Mouse (Mus musculus) heart, postnatal 14 days (tissue): ENCODE measurements around the gene Cox20. TPM values are rescaled to one million over a fixed set of nuclear protein-coding genes. Genes with fewer than 3 reads are reported as not detected.
"Not testable (repeated sequence)": the region's sequence is repeated elsewhere in the genome, so short reads cannot be mapped to it uniquely, and the experiment has no call there.

Experiments
- DNase-seq, 2 experiments: peaks; one replicate each; pipeline ENCODE4 v3.0.0; 2021 to 2022
- intact Hi-C: fragments of 180-260 bp; cut with DNase I; formaldehyde crosslinking; loops from one replicate; pipeline ENCODE4 v1.15.1; 2025
- long read RNA-seq, 2 experiments: library from polyadenylated mRNA; stranded (forward); transcript quantifications; one replicate each; pipeline ENCODE4 v2.0.0; 2021
- total RNA-seq, 2 experiments: library from RNA; stranded (reverse); gene quantifications; 2 replicates each; pipeline ENCODE4 v1.2.3; 2021

Gene Cox20
- 100 to 1,000 TPM; 111 to 119 TPM for total RNA-seq
- long read RNA-seq, experiment 1, transcript Cox20-201 (4 exons, 471 nt): major isoform, 77 of 82 reads
- long read RNA-seq, experiment 1, partial matches to known transcripts: 1 of 82 reads
- long read RNA-seq, experiment 1, other reads (novel, unspliced or antisense): 3 of 82 reads
- long read RNA-seq, experiment 2, transcript Cox20-201 (4 exons, 471 nt): major isoform, 72 of 84 reads
- long read RNA-seq, experiment 2, partial matches to known transcripts: 2 of 84 reads
- long read RNA-seq, experiment 2, other reads (novel, unspliced or antisense): 9 of 84 reads

- intact Hi-C loops: loop anchor here (1.0 to 10.0 kb wide), 4 partner anchors 18 to 524 kb away; partner anchors contain the start of genes Adss, Desi2 and Efcab2
These were observed at the start of gene Cox20 for GRCm38 (mm10) chr1:178318389-178319184. Gene Cox20, plus strand, starts transcription at chr1:178319130.

GRCm38 (mm10) chr1:178270635-178271034 is 48.3 kb upstream of the Cox20 start:
- intact Hi-C loops: no loop called here
- no peak for DNase-seq

More at GRCm38 (mm10) chr1:178318389-178319184, at the start of gene Cox20:
- peak; percentile 97 to 98 for DNase-seq

- DNase-seq: no peak
- intact Hi-C loops: no loop called here
These were observed 43.7 kb upstream of the Cox20 start for GRCm38 (mm10) chr1:178275174-178275730.

GRCm38 (mm10) chr1:178275738-178276053 is 43.2 kb upstream of the Cox20 start:
- DNase-seq: no peak
- intact Hi-C loops: no loop called here

- intact Hi-C loops: no loop called here
- DNase-seq: peak; percentile 65 to 73
These were observed 42.6 kb upstream of the Cox20 start for GRCm38 (mm10) chr1:178276054-178276911.

- DNase-seq: not testable (repeated sequence)
- intact Hi-C loops: loop anchor here (5.0 kb wide), 1 partner anchor 36 kb away; no protein-coding TSS in a partner anchor
These were observed 35.6 kb upstream of the Cox20 start for GRCm38 (mm10) chr1:178283314-178283713.

GRCm38 (mm10) chr1:178283946-178284720 is 34.8 kb upstream of the Cox20 start:
- intact Hi-C loops: loop anchor here (5.0 kb wide), 1 partner anchor 37 kb away; no protein-coding TSS in a partner anchor
- DNase-seq: no peak

GRCm38 (mm10) chr1:178287601-178288176 is 31.2 kb upstream of the Cox20 start:
- intact Hi-C loops: no loop called here
- no peak for DNase-seq

GRCm38 (mm10) chr1:178291716-178292115 is 27.2 kb upstream of the Cox20 start:
- intact Hi-C loops: no loop called here
- DNase-seq: no peak

- intact Hi-C loops: no loop called here
- no peak for DNase-seq
These were observed 24.9 kb upstream of the Cox20 start for GRCm38 (mm10) chr1:178294051-178294450.

GRCm38 (mm10) chr1:178301261-178301660 is 17.7 kb upstream of the Cox20 start:
- DNase-seq: not testable (repeated sequence)
- intact Hi-C loops: loop anchor here (10.0 kb wide), 2 partner anchors 316 to 356 kb away; partner anchors contain the start of gene Catspere2

GRCm38 (mm10) chr1:178303425-178303824 is 15.5 kb upstream of the Cox20 start:
- DNase-seq: peak; percentile 81 to 86
- intact Hi-C loops: loop anchor here (10.0 kb wide), 2 partner anchors 319 to 359 kb away; partner anchors contain the start of gene Catspere2

GRCm38 (mm10) chr1:178309487-178309886 is 9.4 kb upstream of the Cox20 start:
- DNase-seq: no peak
- intact Hi-C loops: loop anchor here (10.0 kb wide), 2 partner anchors 325 to 365 kb away; partner anchors contain the start of gene Catspere2

GRCm38 (mm10) chr1:178310128-178310527 is 8.8 kb upstream of the Cox20 start:
- intact Hi-C loops: loop anchor here (1.0 to 10.0 kb wide), 3 partner anchors 37 to 515 kb away; partner anchors contain the start of gene Adss
- DNase-seq: no peak

GRCm38 (mm10) chr1:178313039-178313597 is 5.8 kb upstream of the Cox20 start:
- intact Hi-C loops: loop anchor here (5.0 to 10.0 kb wide), 2 partner anchors 34 to 518 kb away; partner anchors contain the start of gene Adss
- DNase-seq: no peak

GRCm38 (mm10) chr1:178314236-178314635 is 4.7 kb upstream of the Cox20 start:
- intact Hi-C loops: loop anchor here (5.0 to 10.0 kb wide), 2 partner anchors 33 to 519 kb away; partner anchors contain the start of gene Adss

GRCm38 (mm10) chr1:178317275-178318001 is 1.5 kb upstream of the Cox20 start:
- intact Hi-C loops: loop anchor here (2.0 to 10.0 kb wide), 3 partner anchors 89 to 523 kb away; partner anchors contain the start of genes Adss, Desi2 and Efcab2
- DNase-seq: no peak

More at GRCm38 (mm10) chr1:178314236-178314635, 4.7 kb upstream of the Cox20 start:
- DNase-seq: no peak
